Mouse (Mus musculus): ENCODE measurements around the gene Gm20896.
"Not testable (repeated sequence)": the region's sequence is repeated elsewhere in the genome, so short reads cannot be mapped to it uniquely, and the experiment has no call there.

The Gm20896 gene

GRCm38 (mm10) chrY:35921426-35921825, at the start of gene Gm20896:
Gm20896 (minus strand) TSS chrY:35921526.
- not testable (repeated sequence) for DNase-seq (ENCODE audit: low spot score)

Data from layer of hippocampus, adult 9-10 months (tissue).